ENCODE assay signal across 9 mouse cellular contexts in the genomic region with DNA sequence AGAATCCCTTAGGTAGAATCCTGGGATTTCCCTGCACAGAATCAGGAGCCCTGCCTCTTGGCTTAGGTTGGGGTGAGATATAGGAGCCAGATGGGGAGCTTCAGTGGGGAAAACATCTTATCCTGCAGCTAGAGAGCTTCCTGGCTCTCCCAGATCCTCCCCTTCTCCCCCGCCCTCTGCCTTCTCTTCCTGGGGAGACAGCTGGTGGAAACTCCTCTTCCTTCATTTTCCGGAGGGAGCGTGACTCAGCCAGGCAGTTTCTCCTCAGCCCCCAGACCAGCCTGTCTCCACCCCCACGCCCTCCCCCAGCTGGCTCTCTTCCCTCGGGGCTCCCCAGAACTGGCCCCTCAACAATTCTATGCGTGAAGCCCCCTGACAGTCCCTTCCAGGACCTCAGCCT. TPM values are rescaled to one million over a fixed set of nuclear protein-coding genes. Genes with fewer than 3 reads are reported as not detected.
DNase-seq lines count a peak whose midpoint lies in the region; ATAC-seq and TF ChIP-seq lines count a peak whose summit lies in the region.
"Had no signal": no experiment of that assay in that cellular context is flagged by ENCODE, and none has a peak within 500 bp of the region (broad histone marks: within the 10 kb centered on the region; RNA-seq: fewer than 3 reads in every experiment).

No protein-coding gene starts in this region.

- H3K36me3 ChIP-seq in kidney, embryonic 14.5 days (ENCODE audit: control insufficient read depth, insufficient read depth, low read length), result no peaks in the 10 kb centered on the region
- H3K36me3 ChIP-seq in C2C12 (ENCODE audit: control insufficient read depth, insufficient read depth), result no peaks in the 10 kb centered on the region
- no peaks in the 10 kb centered on the region for H3K36me3 ChIP-seq in limb, embryonic 14.5 days (ENCODE audit: control insufficient read depth, insufficient read depth, low read length)
- H3K36me3 ChIP-seq in hindbrain, embryonic 16.5 days (ENCODE audit: control insufficient read depth, insufficient read depth, low read length), result no peaks in the 10 kb centered on the region

- H3K9me3 ChIP-seq in kidney, embryonic 14.5 days (ENCODE audit: control insufficient read depth, low read length), result no peaks in the 10 kb centered on the region
- no peaks in the 10 kb centered on the region for H3K9me3 ChIP-seq in limb, embryonic 14.5 days (ENCODE audit: control insufficient read depth, low read length)
- no peaks in the 10 kb centered on the region for H3K9me3 ChIP-seq in hindbrain, embryonic 16.5 days (ENCODE audit: control insufficient read depth, low read length)

- 0 out of 2 replicates have a peak overlapping the region, but pooled peaks have one; percentile 4 for H3K9ac ChIP-seq in kidney, embryonic 14.5 days (ENCODE audit: low read depth, low read length)
- peak overlapping the region; percentile 4; the same call in 1 of the 2 replicates for H3K9ac ChIP-seq in limb, embryonic 14.5 days (ENCODE audit: low read depth, low read length, severe bottlenecking)
- H3K9ac ChIP-seq in hindbrain, embryonic 16.5 days (ENCODE audit: low read depth, low read length), result no peak overlapping the region

- DNase-seq in kidney, adult 8-10 months, result no peak
- DNase-seq in frontal cortex, postnatal 36 days (ENCODE audit: low spot score in 2 of 2), result peak; percentile 80 to 84
- DNase-seq in limb, embryonic 14.5 days (ENCODE audit: low spot score), result peak; percentile 61
- DNase-seq in thymus, postnatal 10 days (ENCODE audit: low spot score in 2 of 2), result no peak
- DNase-seq in lung, adult 2 months, result no peak

- H3ac ChIP-seq in C2C12 (ENCODE audit: control insufficient read depth, insufficient read length, low read depth), result peak overlapping the region; percentile 34

- no peaks in the 10 kb centered on the region for H3K79me2 ChIP-seq in C2C12 (ENCODE audit: control insufficient read depth, insufficient read depth)

- ATAC-seq in kidney, embryonic 14.5 days (ENCODE audit: low FRiP score, low TSS enrichment), result peak; percentile 79
- 0 out of 2 replicates have a peak, but pooled peaks have one; percentile 20 for ATAC-seq in limb, embryonic 14.5 days (ENCODE audit: low FRiP score, low read depth)
- no peak for ATAC-seq in hindbrain, embryonic 16.5 days
- ATAC-seq: Patski had no signal

- no peaks in the 10 kb centered on the region for H3K79me3 ChIP-seq in C2C12 (ENCODE audit: low read depth)

- WGBS in kidney, embryonic 14.5 days, result 3% methylated on average over 6 of the region's 6 CpGs
- WGBS in limb, embryonic 14.5 days, result 13% methylated on average over 6 of the region's 6 CpGs
- WGBS in lung, adult 2 months, result 19% methylated on average over 6 of the region's 6 CpGs
- 20% methylated on average over 6 of the region's 6 CpGs for WGBS in hindbrain, embryonic 16.5 days

- H3K4me1 ChIP-seq in kidney, embryonic 14.5 days (ENCODE audit: control insufficient read depth, insufficient read depth, low read length), result peaks cover 28% of the 10 kb centered on the region
- peaks cover 24% of the 10 kb centered on the region for H3K4me1 ChIP-seq in limb, embryonic 14.5 days (ENCODE audit: control insufficient read depth, insufficient read depth, low read length)
- H3K4me1 ChIP-seq in lung, adult 2 months (ENCODE audit: control insufficient read depth, insufficient read depth, low read length), result no peaks in the 10 kb centered on the region; the same call in 1 of the 2 replicates
- peaks cover 2% of the 10 kb centered on the region; the same call in 1 of the 2 replicates for H3K4me1 ChIP-seq in hindbrain, embryonic 16.5 days (ENCODE audit: control insufficient read depth, insufficient read depth, low read depth, low read length)

- peak overlapping the region; percentile 22 for H3K4me2 ChIP-seq in kidney, embryonic 14.5 days (replicated peaks; ENCODE audit: low read depth, low read length)
- H3K4me2 ChIP-seq in limb, embryonic 14.5 days (replicated peaks; ENCODE audit: low read depth, low read length, severe bottlenecking), result no peak overlapping the region
- H3K4me2 ChIP-seq in hindbrain, embryonic 16.5 days (ENCODE audit: low read length), result no peak overlapping the region

- no peak for TF ChIP-seq CTCF in C2C12 (IDR thresholded peaks at IDR 0.05; ENCODE audit: control insufficient read depth, insufficient read depth, insufficient read length)
- TF ChIP-seq CTCF in lung, adult 2 months (IDR thresholded peaks at IDR 0.05; ENCODE audit: insufficient read depth, low read length), result no peak

- H3K27ac ChIP-seq in kidney, embryonic 14.5 days (ENCODE audit: low read depth, low read length), result peak overlapping the region; percentile 85
- peak overlapping the region; percentile 40 for H3K27ac ChIP-seq in limb, embryonic 14.5 days (replicated peaks; ENCODE audit: low read depth, low read length)
- no peak overlapping the region for H3K27ac ChIP-seq in hindbrain, embryonic 16.5 days (ENCODE audit: low read depth, low read length)

- no peak overlapping the region for H3K4me3 ChIP-seq in kidney, embryonic 14.5 days (ENCODE audit: low read length)
- H3K4me3 ChIP-seq in C2C12 (ENCODE audit: insufficient read depth, poor library complexity, severe bottlenecking), result no peak overlapping the region
- no peak overlapping the region for H3K4me3 ChIP-seq in limb, embryonic 14.5 days (replicated peaks; ENCODE audit: low read length)
- no peak overlapping the region for H3K4me3 ChIP-seq in lung, adult 2 months (replicated peaks; ENCODE audit: extremely low read depth, low read depth, low read length)
- no peak overlapping the region for H3K4me3 ChIP-seq in hindbrain, embryonic 16.5 days (ENCODE audit: low read length)

- TF ChIP-seq POLR2A in limb, embryonic 14.5 days (IDR thresholded peaks at IDR 0.05; ENCODE audit: borderline replicate concordance, extremely low read depth, insufficient read depth, insufficient read length), result no peak
- no peak for TF ChIP-seq POLR2A in lung, adult 2 months (IDR thresholded peaks at IDR 0.05; ENCODE audit: borderline replicate concordance, extremely low read depth, low read depth, low read length)

- no peaks in the 10 kb centered on the region for H3K27me3 ChIP-seq in kidney, embryonic 14.5 days (ENCODE audit: control insufficient read depth, insufficient read depth, low read length)
- no peaks in the 10 kb centered on the region for H3K27me3 ChIP-seq in C2C12 (ENCODE audit: control insufficient read depth, insufficient read depth, insufficient read length)
- H3K27me3 ChIP-seq in limb, embryonic 14.5 days (ENCODE audit: control insufficient read depth, insufficient read depth, low read length), result no peaks in the 10 kb centered on the region
- H3K27me3 ChIP-seq in hindbrain, embryonic 16.5 days (replicated peaks; ENCODE audit: control insufficient read depth, insufficient read depth, low read length), result 0 out of 2 replicates have a peak, but pooled peaks cover 2% of the 10 kb centered on the region
- H3K27me3 ChIP-seq: Patski had no signal

TF ChIP-seq in C2C12, 6 proteins besides CTCF, POLR2A, EP300 and RAD21:
- peak; percentile 48 for TF ChIP-seq MYOD1 (IDR thresholded peaks at IDR 0.05; ENCODE audit: control insufficient read depth, insufficient read length, low read depth)
- TF ChIP-seq MAX (IDR thresholded peaks at IDR 0.05), result no peak
- no peak for TF ChIP-seq CEBPB (IDR thresholded peaks at IDR 0.05; ENCODE audit: low read depth)
- no peak for TF ChIP-seq MYOG (IDR thresholded peaks at IDR 0.05; ENCODE audit: control insufficient read depth, extremely low read depth, insufficient read length)
- no peak for TF ChIP-seq USF1 (IDR thresholded peaks at IDR 0.05; ENCODE audit: low read depth)
- no peak for TF ChIP-seq FOSL1 (IDR thresholded peaks at IDR 0.05; ENCODE audit: insufficient read depth, low read length, poor library complexity, severe bottlenecking)

RNA-seq across cellular contexts. Expression of gene Inf2, which starts 12.2 kb away (rescaled TPM):
- polyA plus RNA-seq in kidney, embryonic 14.5 days (2014; fragmentation: Nextera tagmentation; extraction: Ambion mirVana), result 4.7 and 5.8 TPM in 2 replicates
- polyA plus RNA-seq in C2C12 (2012; fragmentation: generic; extraction: Trizol), result 118 TPM
- 27.5 and 29.8 TPM in 2 replicates for polyA plus RNA-seq in limb, embryonic 14.5 days (2012; rRNA removed)
- 6.9 and 7.0 TPM in 2 replicates for polyA plus RNA-seq in limb, embryonic 14.5 days (2014; fragmentation: Nextera tagmentation; extraction: Ambion mirVana)
- polyA plus RNA-seq in lung, adult 2 months (2012; rRNA removed), result 28.0 and 33.6 TPM in 2 replicates
- 1.0 and 1.1 TPM in 2 replicates for polyA plus RNA-seq in hindbrain, embryonic 16.5 days (2015; fragmentation: Nextera tagmentation; extraction: Ambion mirVana)

RNA-seq across cellular contexts. Expression of gene Adssl1, which starts 43.5 kb away (rescaled TPM):
- 8.0 and 9.3 TPM in 2 replicates for polyA plus RNA-seq in kidney, embryonic 14.5 days (2014; fragmentation: Nextera tagmentation; extraction: Ambion mirVana)
- polyA plus RNA-seq in C2C12 (2012; fragmentation: generic; extraction: Trizol), result 10.1 TPM
- polyA plus RNA-seq in limb, embryonic 14.5 days (2012; rRNA removed), result 11.8 and 18.9 TPM in 2 replicates
- 13.3 and 15.0 TPM in 2 replicates for polyA plus RNA-seq in limb, embryonic 14.5 days (2014; fragmentation: Nextera tagmentation; extraction: Ambion mirVana)
- polyA plus RNA-seq in lung, adult 2 months (2012; rRNA removed), result 33.3 and 39.0 TPM in 2 replicates
- polyA plus RNA-seq in hindbrain, embryonic 16.5 days (2015; fragmentation: Nextera tagmentation; extraction: Ambion mirVana), result 7.7 and 7.9 TPM in 2 replicates

RNA-seq across cellular contexts. Expression of gene Tmem179, which starts 59.8 kb away (rescaled TPM):
- polyA plus RNA-seq in kidney, embryonic 14.5 days (2014; fragmentation: Nextera tagmentation; extraction: Ambion mirVana), result 0.16 and 0.57 TPM in 2 replicates
- 1.1 TPM for polyA plus RNA-seq in C2C12 (2012; fragmentation: generic; extraction: Trizol)
- 0.22 and 0.36 TPM in 2 replicates for polyA plus RNA-seq in limb, embryonic 14.5 days (2012; rRNA removed)
- polyA plus RNA-seq in limb, embryonic 14.5 days (2014; fragmentation: Nextera tagmentation; extraction: Ambion mirVana), result 0.28 and 0.29 TPM in 2 replicates
- 0.09 TPM in 1 of 2 replicates, not detected in the other for polyA plus RNA-seq in lung, adult 2 months (2012; rRNA removed)
- polyA plus RNA-seq in hindbrain, embryonic 16.5 days (2015; fragmentation: Nextera tagmentation; extraction: Ambion mirVana), result 92.7 and 96.1 TPM in 2 replicates

Comparison
In these comparisons a context has a peak if more than half of its experiments do, and no peak if none do; other contexts are left out.
1. DNase-seq: peak in frontal cortex, postnatal 36 days (2 of 2) and limb, embryonic 14.5 days (single experiment); none in kidney, adult 8-10 months (0 of 2), thymus, postnatal 10 days (0 of 2) and lung, adult 2 months (single experiment).
2. RNA of gene Tmem179, which starts 59.8 kb away (polyA plus RNA-seq): 92.7 to 96.1 TPM in hindbrain, embryonic 16.5 days; 1.1 TPM in C2C12 (single experiment), 0.16 to 0.57 TPM in kidney, embryonic 14.5 days, 0.22 to 0.36 TPM in limb, embryonic 14.5 days and 0.09 TPM in lung, adult 2 months; every median in the first group is over 10 times any median in the second.